10 mouse cellular contexts compared by ENCODE assay signal in the genomic region with DNA sequence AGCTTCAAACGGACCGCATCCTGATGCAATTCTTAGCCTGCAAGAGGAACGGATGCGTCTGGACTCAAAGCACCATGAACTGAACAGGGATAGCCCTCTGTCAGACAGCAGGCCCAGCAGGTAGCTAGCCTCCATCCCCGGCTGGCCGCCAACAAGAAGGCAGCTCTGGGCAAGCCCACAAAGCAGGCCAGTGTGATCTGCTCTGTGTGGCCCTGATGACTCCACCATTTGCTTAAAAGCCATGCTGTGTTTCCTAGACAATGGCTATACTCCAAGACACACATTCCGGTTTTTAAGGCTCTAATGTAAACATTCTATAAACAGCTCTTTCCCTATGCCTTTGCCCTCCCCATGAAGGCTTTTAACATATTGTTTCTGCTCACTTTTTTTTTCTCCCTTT.
A peak's percentile ranks its signal among the peaks of the same experiment; 100 is the strongest.
DNase-seq lines count a peak whose midpoint lies in the region; ATAC-seq lines count a peak whose summit lies in the region.
"Had no signal": no experiment of that assay in that cellular context is flagged by ENCODE, and none has a peak within 500 bp of the region (broad histone marks: within the 10 kb centered on the region; RNA-seq: fewer than 3 reads in every experiment).

No protein-coding gene starts in this region.

- WGBS in kidney, embryonic 14.5 days: 63% methylated on average over 7 of the region's 7 CpGs
- WGBS in hindbrain, embryonic 14.5 days: 52% methylated on average over 7 of the region's 7 CpGs

- no peaks in the 10 kb centered on the region for H3K36me3 ChIP-seq in kidney, embryonic 14.5 days (ENCODE audit: control insufficient read depth, insufficient read depth, low read length)
- no peaks in the 10 kb centered on the region for H3K36me3 ChIP-seq in hindbrain, embryonic 14.5 days (replicated peaks; ENCODE audit: control insufficient read depth, insufficient read depth)
- H3K36me3 ChIP-seq: heart, embryonic 15.5 days had no signal

- no peak overlapping the region for H3K27ac ChIP-seq in kidney, embryonic 14.5 days (ENCODE audit: low read depth, low read length)
- H3K27ac ChIP-seq in hindbrain, embryonic 14.5 days: no peak overlapping the region
- H3K27ac ChIP-seq: heart, embryonic 15.5 days had no signal

- peak; percentile 43; the same call in 1 of the 2 replicates for ATAC-seq in kidney, embryonic 14.5 days (ENCODE audit: low FRiP score, low TSS enrichment)
- no peak; the same call in 1 of the 2 replicates for ATAC-seq in hindbrain, embryonic 14.5 days (ENCODE audit: low FRiP score)

- H3K4me3 ChIP-seq in kidney, embryonic 14.5 days (ENCODE audit: low read length): no peak overlapping the region
- no peak overlapping the region for H3K4me3 ChIP-seq in hindbrain, embryonic 14.5 days (replicated peaks; ENCODE audit: low read length)
- H3K4me3 ChIP-seq: heart, embryonic 15.5 days had no signal

- peaks cover 7% of the 10 kb centered on the region for H3K4me1 ChIP-seq in kidney, embryonic 14.5 days (ENCODE audit: control insufficient read depth, insufficient read depth, low read length)
- H3K4me1 ChIP-seq in hindbrain, embryonic 14.5 days (replicated peaks; ENCODE audit: control insufficient read depth, insufficient read depth, low read length): no peaks in the 10 kb centered on the region

- no peaks in the 10 kb centered on the region for H3K27me3 ChIP-seq in kidney, embryonic 14.5 days (ENCODE audit: control insufficient read depth, insufficient read depth, low read length)
- no peaks in the 10 kb centered on the region for H3K27me3 ChIP-seq in hindbrain, embryonic 14.5 days (ENCODE audit: control insufficient read depth, insufficient read depth, low read length)
- H3K27me3 ChIP-seq: heart, embryonic 15.5 days had no signal

- no peaks in the 10 kb centered on the region for H3K9me3 ChIP-seq in kidney, embryonic 14.5 days (ENCODE audit: control insufficient read depth, low read length)
- no peaks in the 10 kb centered on the region for H3K9me3 ChIP-seq in hindbrain, embryonic 14.5 days (ENCODE audit: control insufficient read depth, low read length)
- H3K9me3 ChIP-seq: heart, embryonic 15.5 days had no signal

- no peak for DNase-seq in kidney, adult 18-20 months
- DNase-seq in Muller cell, postnatal 12 days (ENCODE audit: inconsistent ontology term): peak; percentile 27
- peak; percentile 90 to 92 for DNase-seq in cerebellum, adult 18-20 months
- peak; percentile 31 for DNase-seq in hindbrain, embryonic 14.5 days (ENCODE audit: low spot score)
- DNase-seq in c-Kit-positive CD71-positive TER-119-positive erythroid progenitor cells, embryonic 14.5 days (ENCODE audit: low spot score): no peak
- DNase-seq in adipocyte (ENCODE audit: low spot score): no peak
- no peak for DNase-seq in left cerebral cortex, adult 9 months (ENCODE audit: low spot score in 2 of 2)
- DNase-seq: kidney, adult 2 months had no signal

- H3K9ac ChIP-seq in kidney, embryonic 14.5 days (ENCODE audit: low read depth, low read length): no peak overlapping the region
- no peak overlapping the region for H3K9ac ChIP-seq in hindbrain, embryonic 14.5 days
- H3K9ac ChIP-seq: heart, embryonic 15.5 days had no signal

- H3K4me2 ChIP-seq in kidney, embryonic 14.5 days (replicated peaks; ENCODE audit: low read depth, low read length): no peak overlapping the region
- no peak overlapping the region for H3K4me2 ChIP-seq in hindbrain, embryonic 14.5 days (replicated peaks)
- H3K4me2 ChIP-seq: heart, embryonic 15.5 days had no signal

Comparison
In these comparisons a context has a peak if more than half of its experiments do, and no peak if none do; other contexts are left out.
1. DNase-seq: peak in Muller cell, postnatal 12 days (single experiment), cerebellum, adult 18-20 months (2 of 2) and hindbrain, embryonic 14.5 days (single experiment); none in kidney, adult 18-20 months (single experiment), c-Kit-positive CD71-positive TER-119-positive erythroid progenitor cells, embryonic 14.5 days (single experiment), adipocyte (single experiment) and left cerebral cortex, adult 9 months (0 of 2).